Mouse (Mus musculus) olfactory bulb, adult 2 months (tissue): ENCODE results near the gene Scaper. TPM values are rescaled to one million over a fixed set of nuclear protein-coding genes. Genes with fewer than 3 reads are reported as not detected.

Experiments
- H3K27ac ChIP-seq: fragments of 200-500 bp; 2 replicates; pipeline ENCODE4 v1.5.1; 2012; ENCODE audit warnings: low read depth, low read length; ENCODE audit not compliant: insufficient read depth
- H3K4me1 ChIP-seq: fragments of 200-500 bp; 2 replicates; pipeline ENCODE4 v1.6.1; 2012; ENCODE audit warnings: low read length; ENCODE audit not compliant: control insufficient read depth, insufficient read depth
- H3K4me3 ChIP-seq: fragments of 200-500 bp; 2 replicates; pipeline ENCODE4 v1.5.1; 2012; ENCODE audit warnings: mild to moderate bottlenecking, low read depth, low read length, moderate library complexity; ENCODE audit not compliant: insufficient read depth
- CTCF ChIP-seq: fragments of 200-500 bp; IDR thresholded peaks from 2 replicates; pipeline ENCODE4 v1.5.1; 2012; ENCODE audit warnings: low read depth, mild to moderate bottlenecking, low read length, moderate library complexity; ENCODE audit not compliant: insufficient read depth
- POLR2A ChIP-seq: fragments of 200-500 bp; IDR thresholded peaks from 2 replicates; pipeline ENCODE4 v1.6.1; 2012; ENCODE audit warnings: mild to moderate bottlenecking, low read depth, low read length, moderate library complexity; ENCODE audit not compliant: insufficient read depth
- WGBS: fragments of 180-500 bp; shearing (Covaris S2); methylation state at CpG from one replicate; pipeline ENCODE4 v1.1.7; 2018; 5-methylcytosine and 5-hydroxymethylcytosine counted together
- polyA plus RNA-seq: library from polyadenylated mRNA; stranded (reverse); fragments of >200 nt; gene quantifications from 2 replicates; pipeline ENCODE4 v1.2.4, GENCODE M21; 2012; ENCODE audit warnings: low replicate concordance; ENCODE audit not compliant: missing spikeins, insufficient read depth, insufficient read length

Scaper gene
- polyA plus RNA-seq, 1 experiment = not detected

DNA sequence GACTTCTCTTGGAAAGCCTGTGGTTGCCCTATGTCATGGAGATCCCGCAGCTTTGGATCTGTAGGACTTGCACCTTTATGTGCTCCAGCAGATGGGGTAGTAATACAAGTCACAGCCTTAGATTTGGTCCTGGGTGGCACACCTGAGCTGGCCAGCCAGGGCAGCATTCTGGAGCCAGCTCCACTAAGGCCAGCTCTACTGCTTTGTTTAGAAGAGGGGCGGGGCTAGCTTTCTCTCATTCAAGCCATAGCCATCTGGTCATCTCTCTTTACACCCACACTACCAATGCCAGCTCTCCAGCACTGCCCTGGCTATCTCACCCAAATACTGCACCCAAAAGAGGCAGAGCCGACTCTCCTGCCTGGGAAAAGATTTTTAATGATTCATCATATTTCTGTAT lies 323.2 kb downstream of the Scaper start:
- Histone ChIP-seq H3K4me1 (no peaks in the 10 kb centered on the region), H3K27ac (no peak overlapping the region), H3K4me3 (no peak overlapping the region)
- WGBS = 91% methylated on average over 3 of the region's 3 CpGs
- TF ChIP-seq CTCF (no peak), POLR2A (no peak)

DNA sequence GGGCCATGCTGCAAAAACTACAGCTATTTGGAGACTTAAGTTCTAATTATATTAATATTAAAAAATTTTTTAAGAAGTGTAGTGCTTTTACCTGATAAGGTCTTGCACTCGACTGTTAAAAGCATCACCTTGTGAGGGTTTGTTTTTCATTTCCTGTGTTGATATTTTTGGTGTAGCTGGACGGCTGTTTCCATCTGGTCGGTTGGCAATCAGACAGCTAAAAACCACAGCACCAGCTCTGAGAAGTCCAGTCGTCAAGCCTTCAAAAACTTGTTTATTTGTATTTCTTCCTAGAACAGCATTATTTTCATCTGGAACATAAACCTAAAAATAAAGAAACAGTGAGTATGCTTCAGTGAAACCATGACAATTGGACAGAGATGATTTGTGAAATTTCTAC lies 328.2 kb downstream of the Scaper start:
- Histone ChIP-seq H3K27ac (no peak overlapping the region), H3K4me3 (no peak overlapping the region), H3K4me1 (no peaks in the 10 kb centered on the region)
- WGBS = 84% methylated on average over 4 of the region's 4 CpGs
- TF ChIP-seq POLR2A (no peak), CTCF (no peak)

DNA sequence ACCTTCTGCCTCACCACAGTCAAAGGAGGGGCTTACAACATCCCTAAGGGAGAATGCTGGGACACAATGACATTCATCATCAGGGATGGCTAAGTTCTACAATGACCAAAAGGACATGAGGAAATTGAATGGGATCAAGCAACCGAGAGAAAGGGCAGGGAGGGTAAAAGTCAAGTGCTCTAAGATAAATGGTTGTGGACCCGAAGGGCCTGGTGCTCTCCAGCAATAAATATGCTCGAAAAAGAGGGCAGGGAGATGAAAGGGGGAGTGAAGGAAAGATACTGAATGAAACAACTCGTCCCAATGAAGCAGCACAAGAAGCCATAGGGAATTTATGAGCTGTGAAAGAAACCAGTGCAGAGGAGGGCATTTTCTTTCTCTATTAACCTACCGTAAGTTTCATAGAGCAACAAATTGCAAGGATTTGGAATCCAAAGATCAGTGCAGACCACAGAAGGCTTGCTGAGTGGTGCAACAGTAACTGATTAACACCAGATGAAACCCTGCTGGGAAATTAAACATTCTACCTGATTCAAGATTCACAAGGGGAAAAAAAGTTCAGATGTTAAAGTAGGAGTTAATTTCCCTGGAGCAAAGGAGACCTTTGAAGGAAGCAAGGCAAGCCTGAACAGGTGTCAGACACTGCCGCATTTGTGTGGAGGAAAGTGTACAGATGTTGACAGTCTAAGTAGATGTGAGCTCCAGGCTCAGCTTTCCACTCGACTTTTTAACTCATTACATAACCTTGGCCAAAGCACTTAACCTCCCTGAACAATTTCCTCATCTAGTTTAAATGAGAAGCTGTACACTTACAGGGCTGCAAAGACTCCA lies 329.0 kb downstream of the Scaper start:
- WGBS = 68% methylated on average over 7 of the region's 7 CpGs
- TF ChIP-seq CTCF (no peak), POLR2A (no peak)
- no peak overlapping the region for H3K4me3 ChIP-seq

DNA sequence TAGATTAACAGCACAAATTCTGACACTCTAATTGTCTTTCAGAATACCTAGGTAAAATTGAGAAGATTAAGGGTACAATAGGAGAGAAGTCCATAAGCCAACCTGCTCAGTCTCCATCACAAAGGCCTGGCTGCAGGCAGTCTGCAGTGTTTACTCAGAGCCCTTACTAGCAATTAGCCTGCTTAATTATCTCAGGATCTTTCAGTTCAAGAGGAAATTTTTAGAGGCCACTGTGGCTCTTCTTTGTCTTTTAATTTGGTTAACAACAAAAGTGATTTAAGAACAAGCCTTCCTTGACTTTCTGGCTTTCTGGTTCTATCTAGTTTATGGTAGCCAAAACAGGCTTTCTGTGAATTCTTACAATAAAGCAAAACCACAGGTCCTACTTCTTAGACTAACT lies 339.3 kb downstream of the Scaper start:
- Histone ChIP-seq H3K4me3 (no peak overlapping the region), H3K4me1 (no peaks in the 10 kb centered on the region), H3K27ac (no peak overlapping the region)
- TF ChIP-seq POLR2A = no peak
- TF ChIP-seq CTCF = no peak

More for the DNA sequence above, 329.0 kb downstream of the Scaper start:
- Histone ChIP-seq H3K4me1 (no peaks in the 10 kb centered on the region), H3K27ac (no peak overlapping the region)

DNA sequence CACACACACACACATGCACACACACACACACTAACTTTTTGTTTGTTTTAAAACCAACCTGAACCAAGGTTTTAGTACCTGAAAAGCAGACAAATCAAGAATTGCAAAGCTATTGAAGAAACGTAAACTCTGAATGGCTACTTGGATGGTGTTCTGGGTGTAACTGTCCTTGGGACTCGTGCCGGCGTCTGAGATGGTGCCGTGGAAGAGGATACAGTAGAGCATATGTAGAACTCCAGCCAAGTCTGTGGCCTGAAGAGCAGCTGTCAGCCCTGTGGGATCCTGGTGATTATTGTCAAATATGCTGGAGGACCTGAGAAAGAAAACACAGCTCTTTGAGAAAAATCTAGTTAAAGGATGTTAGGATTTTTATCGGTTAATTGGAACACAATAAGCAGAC lies 351.8 kb downstream of the Scaper start:
- H3K4me1 ChIP-seq = no peaks in the 10 kb centered on the region
- H3K27ac ChIP-seq = no peak overlapping the region
- H3K4me3 ChIP-seq = no peak overlapping the region
- no peak for TF ChIP-seq POLR2A
- no peak for TF ChIP-seq CTCF
- 94% methylated on average over 6 of the region's 6 CpGs for WGBS

DNA sequence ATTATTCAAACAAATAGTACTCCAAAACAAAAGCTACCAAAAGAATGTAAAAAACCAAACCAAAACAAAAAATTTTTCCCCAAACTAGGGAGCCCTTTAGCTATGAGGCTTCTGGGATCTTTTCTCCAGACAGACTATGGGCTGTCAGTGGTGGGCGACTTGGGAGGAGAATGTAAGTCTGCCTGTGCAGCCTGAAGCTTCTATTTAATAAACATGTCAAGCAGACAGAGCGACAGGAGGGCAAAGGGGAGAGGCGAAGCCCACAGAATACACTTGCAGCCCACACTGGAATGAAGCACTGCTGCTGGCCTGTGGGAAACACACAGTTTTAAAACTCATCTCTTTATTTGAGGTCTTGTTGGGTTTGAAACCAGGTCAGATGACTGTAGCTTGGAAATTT lies 356.5 kb downstream of the Scaper start:
- H3K4me3 ChIP-seq = no peak overlapping the region
- WGBS = 80% methylated on average over 3 of the region's 3 CpGs
- no peak overlapping the region for H3K27ac ChIP-seq
- no peaks in the 10 kb centered on the region for H3K4me1 ChIP-seq
- no peak for TF ChIP-seq CTCF
- TF ChIP-seq POLR2A = no peak

DNA sequence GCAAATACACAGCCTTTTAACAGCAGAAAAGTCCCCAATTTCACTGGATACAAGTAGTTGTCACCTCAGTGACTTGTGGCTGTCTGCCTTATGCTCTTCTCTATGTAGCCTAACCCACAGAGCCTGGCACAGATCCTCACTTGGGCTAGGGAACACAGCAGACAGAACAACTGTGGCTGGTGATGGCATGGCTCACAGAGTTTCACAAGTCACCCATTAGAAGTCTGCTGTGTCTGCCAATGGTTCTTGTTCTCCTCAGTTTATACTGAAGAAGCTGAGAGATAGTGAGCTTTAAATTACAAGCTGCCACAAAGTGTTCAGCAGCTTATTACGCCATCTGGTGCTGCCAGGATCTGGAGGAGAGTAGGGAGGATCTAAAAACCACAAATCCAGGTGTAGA lies 361.3 kb downstream of the Scaper start:
- WGBS = 51% methylated on average over 1 of the region's 1 CpGs

DNA sequence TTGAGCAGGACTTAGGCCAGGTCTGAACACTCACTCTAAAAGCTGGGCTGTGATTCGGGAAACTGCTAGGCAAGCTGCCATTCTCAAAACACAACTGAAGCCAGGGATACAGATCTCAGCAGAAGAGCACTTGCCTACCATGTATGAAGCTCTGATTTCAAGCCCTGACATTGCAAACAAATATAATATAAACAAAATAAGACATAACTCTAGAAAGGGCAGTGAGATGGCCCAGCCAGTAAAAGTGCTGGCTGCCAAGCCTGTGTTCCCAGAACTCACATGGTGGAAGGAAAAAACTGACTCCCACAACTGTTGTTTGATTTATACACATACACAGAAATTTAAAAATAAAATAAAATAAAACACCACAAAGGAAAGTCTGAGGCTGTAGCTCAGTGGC lies 366.8 kb downstream of the Scaper start:
- Histone ChIP-seq H3K4me1 (no peaks in the 10 kb centered on the region), H3K27ac (no peak overlapping the region), H3K4me3 (no peak overlapping the region)
- no peak for TF ChIP-seq CTCF
- no peak for TF ChIP-seq POLR2A
- 81% methylated on average over 1 of the region's 1 CpGs for WGBS

More for the DNA sequence above, 361.3 kb downstream of the Scaper start:
- TF ChIP-seq POLR2A (no peak), CTCF (no peak)
- H3K4me3 ChIP-seq = no peak overlapping the region
- H3K4me1 ChIP-seq = no peaks in the 10 kb centered on the region
- no peak overlapping the region for H3K27ac ChIP-seq

DNA sequence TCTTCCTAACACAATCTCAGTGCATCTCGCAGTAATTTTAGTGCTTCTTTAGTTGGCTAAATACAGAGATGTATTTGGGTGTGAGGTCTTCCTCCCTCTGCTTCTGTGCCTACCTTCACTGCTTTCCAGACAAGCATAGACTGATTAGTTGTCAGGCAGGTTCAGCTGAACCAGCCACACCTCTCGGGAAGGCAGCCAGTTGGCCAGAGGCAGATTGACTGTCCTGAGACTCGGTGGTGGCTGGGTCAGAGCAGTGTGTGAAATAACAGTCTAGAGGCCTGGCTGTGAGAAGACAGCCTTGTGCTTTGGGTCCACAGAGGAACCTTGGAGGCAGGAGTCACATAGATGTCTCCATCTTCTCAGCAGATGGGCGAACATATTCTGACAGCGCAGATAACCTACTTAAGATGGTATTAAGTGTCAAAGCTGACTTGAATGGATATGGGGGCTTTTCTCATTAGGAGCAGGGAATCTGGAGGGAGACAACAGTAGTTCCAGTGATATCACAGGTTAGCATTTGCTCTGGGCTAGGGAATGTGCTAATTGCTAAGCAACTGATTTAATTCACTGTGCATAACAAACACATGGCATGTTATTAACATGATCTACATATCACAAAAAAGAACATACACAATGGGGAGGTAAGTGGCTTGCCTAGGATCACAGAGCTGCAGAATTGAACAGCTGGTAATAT lies 369.3 kb downstream of the Scaper start:
- Histone ChIP-seq H3K27ac (no peak overlapping the region), H3K4me1 (no peaks in the 10 kb centered on the region), H3K4me3 (no peak overlapping the region)
- TF ChIP-seq POLR2A (no peak), CTCF (no peak)
- 69% methylated on average over 5 of the region's 5 CpGs for WGBS
